Mouse (Mus musculus) cerebellum, adult 2 months (tissue): Measurements from ENCODE around the gene Kctd10. TPM values are rescaled to one million over a fixed set of nuclear protein-coding genes. Genes with fewer than 3 reads are reported as not detected.

ENCODE experiments used
- DNase-seq, 2 experiments: peaks; one replicate each; pipeline ENCODE4 v3.0.0; 2021
- H3K27ac ChIP-seq: fragments of 200-500 bp; 2 replicates; pipeline ENCODE4 v1.5.1; 2012; ENCODE audit warnings: low read length, control low read depth, inconsistent platforms; ENCODE audit not compliant: insufficient read depth
- H3K27me3 ChIP-seq: fragments of 200-500 bp; 2 replicates; pipeline ENCODE4 v1.6.1; 2012; ENCODE audit warnings: inconsistent platforms, mild to moderate bottlenecking, low read length, moderate library complexity; ENCODE audit not compliant: control insufficient read depth, insufficient read depth
- H3K4me1 ChIP-seq: fragments of 200-500 bp; 2 replicates; pipeline ENCODE4 v1.6.1; 2011; ENCODE audit warnings: low read length; ENCODE audit not compliant: control insufficient read depth, insufficient read depth
- H3K4me3 ChIP-seq: fragments of 200-500 bp; replicated peaks from 2 replicates; pipeline ENCODE3; 2011; ENCODE audit warnings: mild to moderate bottlenecking, low read depth, low read length, control low read depth; ENCODE audit not compliant: insufficient read depth
- CTCF ChIP-seq: fragments of 200-500 bp; IDR thresholded peaks from 2 replicates; pipeline ENCODE4 v1.5.1; 2011; ENCODE audit warnings: low read depth, mild to moderate bottlenecking, control low read depth, low read length, moderate library complexity, borderline replicate concordance; ENCODE audit not compliant: insufficient read depth
- POLR2A ChIP-seq: fragments of 200-500 bp; IDR thresholded peaks from 2 replicates; pipeline ENCODE4 v1.6.1; 2011; ENCODE audit warnings: low read length, control low read depth, borderline replicate concordance; ENCODE audit not compliant: insufficient read depth
- WGBS: fragments of 180-500 bp; shearing (Covaris S2); methylation state at CpG from one replicate; pipeline ENCODE4 v1.1.7; 2018; 5-methylcytosine and 5-hydroxymethylcytosine counted together
- polyA plus RNA-seq: library from polyadenylated mRNA; depleted of rRNA; stranded (reverse); fragments of >200 nt; gene quantifications from 2 replicates; pipeline ENCODE4 v1.2.3, GENCODE M21; 2012

Gene Kctd10
- polyA plus RNA-seq, 1 experiment = 44.3 TPM

DNA sequence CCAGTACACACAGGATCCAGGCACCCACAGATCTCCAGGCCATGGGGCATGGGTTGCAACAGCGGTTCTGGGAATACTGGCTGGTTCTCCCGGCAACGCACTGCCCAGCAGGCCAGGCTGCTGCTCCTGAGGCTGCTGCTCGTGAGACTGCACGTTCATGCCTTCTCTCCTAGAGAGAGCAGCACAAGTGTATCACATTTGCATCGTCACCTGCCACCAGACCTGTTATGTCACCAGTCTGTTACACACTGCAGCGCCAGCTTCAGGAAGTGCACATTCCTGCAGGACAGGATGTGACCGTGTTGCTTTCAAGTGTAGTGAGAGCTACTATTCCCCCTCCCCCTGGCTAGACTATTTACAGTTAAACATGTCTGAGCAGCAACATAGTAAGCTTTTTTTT lies 36.5 kb upstream of the Kctd10 start:
- Histone ChIP-seq H3K4me3 (no peak overlapping the region), H3K27me3 (no peaks in the 10 kb centered on the region), H3K27ac (no peak overlapping the region), H3K4me1 (no peaks in the 10 kb centered on the region)
- WGBS = 69% methylated on average over 8 of the region's 8 CpGs
- no peak for TF ChIP-seq CTCF
- no peak for TF ChIP-seq POLR2A
- no peak for DNase-seq

DNA sequence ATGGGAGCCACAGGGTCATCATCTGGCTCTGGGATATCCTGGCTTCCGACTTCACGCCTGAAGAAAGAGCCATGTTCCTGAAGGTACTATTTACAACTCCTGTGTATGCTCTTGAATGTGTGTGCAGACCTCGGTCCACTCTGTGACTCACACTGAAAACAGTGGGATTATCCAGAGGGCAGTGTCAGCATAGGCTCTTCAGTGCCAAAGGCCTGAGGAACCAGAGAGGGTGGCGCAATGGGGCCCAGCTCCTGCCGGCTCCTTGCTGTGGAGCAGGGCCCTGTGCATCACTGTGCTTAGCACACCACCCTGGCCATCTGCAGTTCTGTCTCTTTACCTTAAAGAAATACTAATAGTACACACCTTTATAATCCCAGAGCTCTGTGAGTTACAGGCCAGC lies 35.3 kb upstream of the Kctd10 start:
- H3K27ac ChIP-seq = no peak overlapping the region
- TF ChIP-seq CTCF (no peak), POLR2A (no peak)
- H3K4me1 ChIP-seq = no peaks in the 10 kb centered on the region
- WGBS = 94% methylated on average over 5 of the region's 5 CpGs
- H3K4me3 ChIP-seq = no peak overlapping the region
- DNase-seq = no peak
- no peaks in the 10 kb centered on the region for H3K27me3 ChIP-seq

DNA sequence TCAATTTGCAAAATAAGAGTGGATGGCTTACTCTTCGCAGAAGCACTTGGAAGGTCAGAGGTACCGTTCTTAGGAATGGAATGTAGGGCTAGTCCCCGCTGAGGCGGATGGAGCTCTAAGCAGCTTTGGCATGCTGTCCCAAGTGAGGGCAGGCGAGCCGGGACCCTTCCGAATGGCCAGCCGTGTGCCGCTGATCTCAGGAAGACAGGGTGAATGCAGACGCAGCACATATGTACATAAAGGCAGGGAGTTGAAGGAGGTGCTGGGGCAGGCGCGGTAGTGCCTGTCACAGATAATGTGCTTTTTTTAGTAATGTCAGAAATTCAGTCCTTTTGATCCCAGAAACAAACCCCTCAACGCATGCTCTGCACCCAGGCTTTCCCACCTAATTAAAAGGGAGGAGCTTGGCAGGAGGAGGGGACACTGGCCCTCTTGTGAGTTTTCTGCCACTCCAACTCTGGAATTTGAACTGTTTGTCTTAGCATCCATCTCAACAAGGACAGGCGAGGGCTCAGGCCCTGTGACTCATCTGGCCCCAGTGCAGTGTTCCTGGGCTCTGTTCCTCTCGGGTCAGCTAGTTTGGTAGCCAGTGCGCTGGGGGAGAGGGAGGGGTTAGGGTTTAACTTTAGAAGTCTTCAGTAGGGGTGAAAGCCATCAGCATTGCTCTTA lies 32.9 kb upstream of the Kctd10 start:
- TF ChIP-seq POLR2A = no peak
- TF ChIP-seq CTCF = no peak
- no peaks in the 10 kb centered on the region for H3K27me3 ChIP-seq
- WGBS = 88% methylated on average over 16 of the region's 16 CpGs
- DNase-seq = no peak
- no peak overlapping the region for H3K27ac ChIP-seq
- H3K4me3 ChIP-seq = no peak overlapping the region
- H3K4me1 ChIP-seq = no peaks in the 10 kb centered on the region

DNA sequence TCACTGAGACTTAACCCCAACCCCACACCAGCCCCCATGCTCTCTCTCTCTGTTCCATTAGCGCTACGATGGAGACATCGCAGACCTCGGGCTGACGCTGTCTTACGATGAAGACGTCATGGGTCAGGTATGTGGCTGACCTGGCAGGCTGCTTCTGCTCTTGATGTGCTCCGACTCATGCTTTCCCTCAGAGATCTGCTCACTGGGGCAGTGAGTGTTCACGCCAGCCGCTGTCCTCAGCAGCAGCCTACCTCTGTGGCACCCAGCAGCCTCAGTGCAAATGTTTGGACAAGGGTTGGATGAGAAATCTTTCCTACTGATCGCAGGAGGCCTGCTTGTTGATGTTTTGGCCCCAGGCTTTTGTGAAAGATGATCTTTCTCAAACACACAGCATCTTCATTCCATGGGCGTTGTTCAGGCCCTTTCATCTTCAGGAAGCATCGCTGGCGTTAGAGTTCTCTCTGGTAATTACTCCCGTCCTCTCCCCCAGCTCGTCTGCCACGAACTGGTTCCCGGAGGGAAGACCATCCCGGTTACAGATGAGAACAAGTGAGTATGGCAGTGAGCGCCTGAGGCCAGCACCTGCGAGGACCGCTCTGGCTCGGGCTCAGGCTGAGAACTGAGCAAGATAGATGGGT lies 32.2 kb upstream of the Kctd10 start:
- H3K27ac ChIP-seq = no peak overlapping the region
- DNase-seq = no peak
- no peak overlapping the region for H3K4me3 ChIP-seq
- 91% methylated on average over 23 of the region's 23 CpGs for WGBS
- no peaks in the 10 kb centered on the region for H3K27me3 ChIP-seq
- peaks cover 2% of the 10 kb centered on the region for H3K4me1 ChIP-seq
- TF ChIP-seq POLR2A = no peak
- no peak for TF ChIP-seq CTCF

DNA sequence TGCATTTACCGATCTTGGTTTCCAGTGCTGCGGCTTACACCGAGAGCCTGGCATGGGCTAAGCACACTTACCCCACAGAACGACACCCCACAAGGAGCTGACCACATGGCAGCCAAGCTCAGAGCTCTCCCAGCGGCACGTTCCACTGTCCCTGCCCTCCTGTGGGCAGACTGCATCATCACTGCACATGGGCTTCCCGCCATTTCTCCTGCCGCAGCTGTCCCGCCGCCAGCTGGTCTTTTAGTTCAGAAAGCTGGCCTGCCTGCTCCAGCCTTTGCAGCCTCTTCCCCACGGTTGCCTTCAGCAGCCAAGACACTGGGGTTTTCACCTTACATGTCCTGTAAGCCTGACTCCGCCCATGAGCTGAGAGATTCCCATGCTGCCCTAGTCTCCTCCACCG lies 30.1 kb upstream of the Kctd10 start:
- H3K4me1 ChIP-seq = peaks cover 6% of the 10 kb centered on the region
- no peaks in the 10 kb centered on the region for H3K27me3 ChIP-seq
- WGBS = 30% methylated on average over 13 of the region's 13 CpGs
- H3K4me3 ChIP-seq = no peak overlapping the region
- no peak for TF ChIP-seq POLR2A
- TF ChIP-seq CTCF = no peak
- H3K27ac ChIP-seq = no peak overlapping the region
- DNase-seq = no peak

DNA sequence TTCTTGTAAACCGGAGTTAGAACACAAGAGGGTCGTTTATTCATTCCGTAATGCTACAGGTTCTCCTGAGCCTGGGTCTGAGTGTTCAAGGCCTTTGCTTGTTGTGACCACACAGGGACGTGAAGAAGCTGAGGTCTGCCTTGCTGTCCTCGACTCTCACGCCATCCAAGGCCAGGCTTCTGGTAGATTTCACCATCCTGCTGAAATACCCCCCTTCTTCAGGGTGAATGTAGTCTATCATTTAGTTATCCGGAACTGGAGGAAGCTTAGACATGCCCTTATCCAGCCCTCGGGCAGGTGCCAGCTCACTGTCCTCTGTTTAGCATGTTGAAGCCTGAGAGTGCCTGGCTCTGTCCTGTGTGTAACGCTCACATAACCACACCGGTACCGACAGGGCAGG lies 28.5 kb upstream of the Kctd10 start:
- no peak overlapping the region for H3K4me3 ChIP-seq
- no peak for DNase-seq
- WGBS = 96% methylated on average over 11 of the region's 11 CpGs
- H3K27ac ChIP-seq = no peak overlapping the region
- H3K27me3 ChIP-seq = no peaks in the 10 kb centered on the region
- H3K4me1 ChIP-seq = peaks cover 6% of the 10 kb centered on the region
- TF ChIP-seq CTCF (no peak), POLR2A (no peak)

DNA sequence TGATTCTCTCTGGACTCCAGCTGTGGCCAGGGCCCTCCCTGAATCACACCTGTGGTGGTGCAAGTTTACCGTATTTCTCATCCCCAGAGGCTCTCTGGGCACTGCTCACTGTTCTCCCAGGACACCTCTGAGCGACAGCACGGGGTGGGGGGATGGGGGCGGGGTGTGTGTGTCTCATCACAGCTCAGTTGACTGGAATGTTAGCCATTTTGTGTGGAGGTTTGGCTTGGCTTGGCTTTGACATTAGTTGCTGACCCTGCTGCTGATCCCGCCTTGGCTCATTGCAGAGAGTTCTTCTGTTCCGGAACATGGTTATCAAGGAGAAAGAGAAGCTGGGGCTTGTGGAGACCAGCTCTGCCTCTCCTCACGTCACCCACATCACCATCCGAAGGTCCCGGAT lies 27.5 kb upstream of the Kctd10 start:
- no peaks in the 10 kb centered on the region for H3K27me3 ChIP-seq
- peaks cover 6% of the 10 kb centered on the region for H3K4me1 ChIP-seq
- DNase-seq = no peak
- TF ChIP-seq POLR2A (no peak), CTCF (no peak)
- no peak overlapping the region for H3K27ac ChIP-seq
- no peak overlapping the region for H3K4me3 ChIP-seq
- 76% methylated on average over 9 of the region's 9 CpGs for WGBS

DNA sequence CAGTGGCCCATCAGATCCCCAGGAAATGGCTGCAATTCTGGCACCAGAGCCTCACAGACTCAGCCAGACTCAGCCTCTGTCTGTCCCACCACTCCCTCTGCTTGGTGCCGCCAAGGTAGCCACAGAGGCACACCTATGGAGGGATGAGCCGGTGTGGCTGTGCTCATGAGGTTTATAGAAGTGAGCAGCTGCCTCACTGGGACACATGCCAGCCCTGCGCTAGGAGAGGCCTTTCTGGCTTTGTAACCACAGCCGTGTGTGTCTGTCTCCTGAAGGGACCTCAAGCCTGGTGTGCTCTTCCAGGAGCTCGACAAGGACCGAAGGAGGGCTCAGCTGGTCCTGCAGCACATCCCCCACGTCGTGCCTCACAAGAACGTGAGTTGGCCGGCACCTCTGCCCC lies 27.0 kb upstream of the Kctd10 start:
- 12% methylated on average over 10 of the region's 10 CpGs for WGBS
- no peak for TF ChIP-seq CTCF
- H3K27me3 ChIP-seq = no peaks in the 10 kb centered on the region
- peaks cover 6% of the 10 kb centered on the region for H3K4me1 ChIP-seq
- no peak overlapping the region for H3K27ac ChIP-seq
- DNase-seq = peak; percentile 46 to 53
- H3K4me3 ChIP-seq = no peak overlapping the region
